Mouse (Mus musculus): Measurements from ENCODE around the gene Nme7. TPM values are rescaled to one million over a fixed set of nuclear protein-coding genes. Genes with fewer than 3 reads are reported as not detected.

Gene Nme7
- polyA plus RNA-seq, 1 experiment from 2014 or later, result 14.9 TPM

DNA sequence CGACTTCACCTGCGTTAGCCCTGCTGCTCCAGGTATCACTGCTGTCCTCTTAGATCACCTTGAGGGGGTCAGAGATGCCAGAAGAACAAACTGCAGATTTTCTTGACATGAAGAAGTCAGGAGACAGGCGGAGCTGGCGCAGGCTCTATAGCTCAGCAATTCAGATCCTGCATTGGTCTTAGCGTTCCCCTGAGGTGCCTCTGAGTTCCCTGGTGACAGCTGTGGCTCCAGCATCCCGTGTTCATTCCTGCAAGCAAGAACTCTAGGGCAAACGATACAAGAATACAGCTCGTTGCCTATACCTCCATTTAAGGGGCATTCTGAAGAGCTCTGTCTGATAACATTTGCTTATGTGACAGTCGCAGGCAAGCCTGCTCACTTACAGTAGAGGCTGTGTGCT, 124.7 kb downstream of the Nme7 start:
- Histone ChIP-seq H3K4me3 (ENCODE audit: low read depth, low read length) (no peak overlapping the region), H3K36me3 (ENCODE audit: control insufficient read depth, insufficient read depth, low read length) (no peaks in the 10 kb centered on the region), H3K27ac (replicated peaks) (no peak overlapping the region), H3K4me1 (replicated peaks; ENCODE audit: control insufficient read depth, insufficient read depth) (no peaks in the 10 kb centered on the region), H3K9ac (ENCODE audit: low read length) (no peak overlapping the region), H3K27me3 (ENCODE audit: control insufficient read depth, insufficient read depth, low read length) (no peaks in the 10 kb centered on the region), H3K9me3 (ENCODE audit: control insufficient read depth, low read length) (no peaks in the 10 kb centered on the region), H3K4me2 (replicated peaks; ENCODE audit: low read depth) (no peak overlapping the region)
- ATAC-seq (ENCODE audit: low FRiP score, low TSS enrichment) (no peak), DNase-seq (ENCODE audit: low spot score) (no peak)
- TF ChIP-seq CTCF (IDR thresholded peaks at IDR 0.05; ENCODE audit: low read depth), result no peak
- TF ChIP-seq EP300 (optimal IDR thresholded peaks at IDR 0.05), result no peak
- 86% methylated on average over 9 of the region's 9 CpGs for WGBS

DNA sequence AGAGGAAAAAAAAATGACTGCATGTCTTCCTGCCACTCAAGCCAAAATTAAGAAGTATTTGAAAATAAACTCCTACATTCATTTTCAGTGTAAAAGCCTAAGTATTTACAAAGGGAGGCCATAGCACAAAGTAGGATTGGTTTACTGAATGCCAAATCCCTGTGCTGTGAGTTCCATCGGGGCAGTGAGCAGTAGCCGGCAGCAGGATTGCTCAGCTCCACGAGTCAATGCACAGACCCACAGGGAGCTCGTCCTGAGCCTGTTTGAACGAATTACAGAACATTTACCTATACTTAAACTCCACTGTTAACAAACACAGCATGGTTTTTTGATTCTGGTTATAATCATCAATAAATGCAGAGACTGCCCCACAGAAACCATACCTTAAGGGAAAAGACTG, 128.7 kb downstream of the Nme7 start:
- WGBS, result 56% methylated on average over 5 of the region's 5 CpGs
- Histone ChIP-seq H3K9ac (ENCODE audit: low read length) (no peak overlapping the region), H3K4me2 (replicated peaks; ENCODE audit: low read depth) (no peak overlapping the region), H3K36me3 (ENCODE audit: control insufficient read depth, insufficient read depth, low read length) (no peaks in the 10 kb centered on the region), H3K4me1 (replicated peaks; ENCODE audit: control insufficient read depth, insufficient read depth) (no peaks in the 10 kb centered on the region), H3K27me3 (ENCODE audit: control insufficient read depth, insufficient read depth, low read length) (no peaks in the 10 kb centered on the region), H3K9me3 (ENCODE audit: control insufficient read depth, low read length) (no peaks in the 10 kb centered on the region), H3K4me3 (ENCODE audit: low read depth, low read length) (no peak overlapping the region), H3K27ac (replicated peaks) (no peak overlapping the region)
- ATAC-seq (ENCODE audit: low FRiP score, low TSS enrichment) (no peak), DNase-seq (ENCODE audit: low spot score) (no peak)
- TF ChIP-seq CTCF (IDR thresholded peaks at IDR 0.05; ENCODE audit: low read depth) (no peak), EP300 (optimal IDR thresholded peaks at IDR 0.05) (no peak)

DNA sequence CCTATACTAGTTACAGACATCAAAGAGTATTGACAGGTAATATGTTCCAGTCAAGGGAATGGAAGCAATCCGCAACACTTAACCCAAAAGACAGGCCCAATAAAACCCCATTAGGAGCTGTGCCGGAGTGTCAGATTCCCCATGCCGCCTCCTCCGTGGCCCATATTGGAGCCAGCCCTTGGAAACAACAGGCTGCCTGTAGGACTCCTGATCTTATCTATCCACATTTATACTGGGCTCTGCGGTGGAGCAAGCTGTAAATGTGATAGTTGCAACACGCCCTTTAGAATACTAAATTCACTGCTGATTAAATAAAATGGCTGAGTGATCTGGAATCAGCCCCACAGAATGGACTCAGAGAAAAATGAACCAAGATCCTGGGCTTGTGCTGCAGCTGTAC, 130.1 kb downstream of the Nme7 start:
- Histone ChIP-seq H3K9ac (ENCODE audit: low read length) (no peak overlapping the region), H3K36me3 (ENCODE audit: control insufficient read depth, insufficient read depth, low read length) (peaks cover 6% of the 10 kb centered on the region; the same call in 1 of the 2 replicates), H3K4me2 (replicated peaks; ENCODE audit: low read depth) (no peak overlapping the region), H3K9me3 (ENCODE audit: control insufficient read depth, low read length) (no peaks in the 10 kb centered on the region), H3K4me1 (replicated peaks; ENCODE audit: control insufficient read depth, insufficient read depth) (no peaks in the 10 kb centered on the region), H3K27me3 (ENCODE audit: control insufficient read depth, insufficient read depth, low read length) (no peaks in the 10 kb centered on the region), H3K4me3 (ENCODE audit: low read depth, low read length) (no peak overlapping the region), H3K27ac (replicated peaks) (no peak overlapping the region)
- ATAC-seq (ENCODE audit: low FRiP score, low TSS enrichment) (no peak), DNase-seq (ENCODE audit: low spot score) (peak; percentile 14)
- TF ChIP-seq CTCF (IDR thresholded peaks at IDR 0.05; ENCODE audit: low read depth) (no peak), EP300 (optimal IDR thresholded peaks at IDR 0.05) (no peak)
- 61% methylated on average over 6 of the region's 6 CpGs for WGBS

DNA sequence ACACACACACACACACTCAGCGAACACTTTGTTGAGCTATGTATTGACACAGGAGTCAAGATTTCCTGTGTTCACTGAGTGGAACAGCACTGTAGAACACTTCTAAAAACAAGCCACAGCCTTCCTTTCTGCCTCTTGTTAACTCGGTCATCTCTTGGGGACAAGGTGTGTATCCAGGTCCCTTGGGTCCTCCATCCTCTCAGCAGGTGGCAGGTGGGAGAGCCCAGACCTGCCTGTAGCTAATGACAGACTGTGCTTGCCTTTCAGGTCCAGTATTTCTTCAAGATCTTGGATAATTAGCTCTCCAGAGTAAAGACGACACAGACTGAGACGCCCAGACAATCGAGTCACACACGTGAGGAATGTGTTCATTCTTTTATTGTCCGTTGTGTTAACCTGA, 132.8 kb downstream of the Nme7 start:
- ATAC-seq (ENCODE audit: low FRiP score, low TSS enrichment), result peak; percentile 14; the same call in 1 of the 2 replicates
- Histone ChIP-seq H3K27ac (replicated peaks) (no peak overlapping the region), H3K9ac (ENCODE audit: low read length) (no peak overlapping the region), H3K36me3 (ENCODE audit: control insufficient read depth, insufficient read depth, low read length) (peaks cover 20% of the 10 kb centered on the region; the same call in 1 of the 2 replicates), H3K4me1 (replicated peaks; ENCODE audit: control insufficient read depth, insufficient read depth) (no peaks in the 10 kb centered on the region), H3K4me3 (ENCODE audit: low read depth, low read length) (no peak overlapping the region), H3K4me2 (replicated peaks; ENCODE audit: low read depth) (no peak overlapping the region), H3K9me3 (ENCODE audit: control insufficient read depth, low read length) (no peaks in the 10 kb centered on the region), H3K27me3 (ENCODE audit: control insufficient read depth, insufficient read depth, low read length) (no peaks in the 10 kb centered on the region)
- WGBS, result 76% methylated on average over 7 of the region's 7 CpGs
- DNase-seq (ENCODE audit: low spot score), result no peak
- TF ChIP-seq CTCF (IDR thresholded peaks at IDR 0.05; ENCODE audit: low read depth) (no peak), EP300 (optimal IDR thresholded peaks at IDR 0.05) (no peak)

DNA sequence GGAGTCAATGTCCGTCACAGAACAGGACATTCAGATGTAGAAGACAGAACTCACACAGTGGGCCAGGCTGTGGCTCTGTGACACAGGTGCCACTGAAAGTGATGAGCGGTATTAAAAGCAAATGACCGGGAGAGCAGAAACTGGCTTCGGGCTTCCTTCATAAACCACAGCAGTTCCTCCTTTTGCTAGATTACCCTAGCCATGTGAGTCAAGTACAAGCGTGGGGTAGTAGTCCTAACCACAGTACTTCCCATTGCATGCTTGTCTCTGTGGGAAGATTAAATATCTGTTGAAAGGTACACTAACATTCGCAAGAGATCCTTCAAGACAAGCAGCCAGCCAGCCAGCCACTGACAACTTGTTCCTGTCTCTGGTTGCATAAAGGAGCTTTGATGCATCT, 136.3 kb downstream of the Nme7 start:
- Histone ChIP-seq H3K9ac (ENCODE audit: low read length) (no peak overlapping the region), H3K4me2 (replicated peaks; ENCODE audit: low read depth) (no peak overlapping the region), H3K4me3 (ENCODE audit: low read depth, low read length) (no peak overlapping the region), H3K36me3 (ENCODE audit: control insufficient read depth, insufficient read depth, low read length) (peaks cover 24% of the 10 kb centered on the region; the same call in 1 of the 2 replicates), H3K27ac (replicated peaks) (no peak overlapping the region), H3K4me1 (replicated peaks; ENCODE audit: control insufficient read depth, insufficient read depth) (no peaks in the 10 kb centered on the region), H3K9me3 (ENCODE audit: control insufficient read depth, low read length) (no peaks in the 10 kb centered on the region), H3K27me3 (ENCODE audit: control insufficient read depth, insufficient read depth, low read length) (no peaks in the 10 kb centered on the region)
- DNase-seq (ENCODE audit: low spot score), result no peak
- TF ChIP-seq EP300 (optimal IDR thresholded peaks at IDR 0.05) (no peak), CTCF (IDR thresholded peaks at IDR 0.05; ENCODE audit: low read depth) (no peak)
- WGBS, result 82% methylated on average over 6 of the region's 6 CpGs
- no peak for ATAC-seq (ENCODE audit: low FRiP score, low TSS enrichment)

DNA sequence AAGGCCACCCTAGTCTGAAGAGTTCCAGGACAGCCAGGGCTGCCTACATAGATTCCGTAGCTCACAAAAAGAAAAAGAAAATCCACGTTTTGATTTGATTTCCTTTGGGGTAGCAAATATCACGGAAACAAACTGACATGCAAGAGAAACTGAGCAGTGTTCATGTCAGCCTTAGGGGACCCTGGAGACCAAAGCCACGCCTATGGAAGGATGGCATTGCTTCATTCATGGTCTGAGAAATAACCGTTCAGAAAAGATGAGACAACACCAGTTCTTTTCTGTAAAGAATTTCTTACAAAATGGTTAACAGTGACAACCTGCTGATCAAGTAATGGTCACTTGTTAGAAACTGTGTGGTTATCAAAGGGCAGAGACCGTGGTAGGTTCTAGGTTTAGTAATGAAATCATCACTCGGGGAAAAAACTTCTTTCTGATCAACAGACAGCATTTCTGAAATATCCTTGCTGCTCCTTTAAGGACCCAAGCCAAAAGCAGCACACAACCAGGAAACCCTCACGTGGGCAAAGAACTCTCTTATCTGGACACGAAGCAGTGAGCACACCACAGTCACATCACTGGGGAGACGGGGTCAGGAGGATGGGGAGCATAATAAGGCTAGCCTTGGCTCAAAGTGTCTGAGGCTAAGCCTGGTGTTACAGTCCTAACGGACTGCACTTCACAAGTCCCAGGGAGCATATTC, 136.9 kb downstream of the Nme7 start:
- no peak for TF ChIP-seq CTCF (IDR thresholded peaks at IDR 0.05; ENCODE audit: low read depth)
- TF ChIP-seq EP300 (optimal IDR thresholded peaks at IDR 0.05), result no peak
- Histone ChIP-seq H3K9ac (ENCODE audit: low read length) (no peak overlapping the region), H3K4me1 (replicated peaks; ENCODE audit: control insufficient read depth, insufficient read depth) (no peaks in the 10 kb centered on the region), H3K36me3 (ENCODE audit: control insufficient read depth, insufficient read depth, low read length) (peaks cover 24% of the 10 kb centered on the region; the same call in 1 of the 2 replicates), H3K4me2 (replicated peaks; ENCODE audit: low read depth) (no peak overlapping the region), H3K27me3 (ENCODE audit: control insufficient read depth, insufficient read depth, low read length) (no peaks in the 10 kb centered on the region), H3K9me3 (ENCODE audit: control insufficient read depth, low read length) (no peaks in the 10 kb centered on the region), H3K27ac (replicated peaks) (no peak overlapping the region), H3K4me3 (ENCODE audit: low read depth, low read length) (no peak overlapping the region)
- no peak for ATAC-seq (ENCODE audit: low FRiP score, low TSS enrichment)
- no peak for DNase-seq (ENCODE audit: low spot score)
- 75% methylated on average over 11 of the region's 11 CpGs for WGBS
